Mouse (Mus musculus): ENCODE results near the gene Gm6408. TPM values are rescaled to one million over a fixed set of nuclear protein-coding genes. Genes with fewer than 3 reads are reported as not detected.

Gene Gm6408
- polyA plus RNA-seq (2014; fragmentation: Illumina TruSeq; extraction: RNeasy Lipid Tissue Mini Kit (QIAGEN cat#74804); ENCODE audit: low read depth, low replicate concordance) = not detected

DNA sequence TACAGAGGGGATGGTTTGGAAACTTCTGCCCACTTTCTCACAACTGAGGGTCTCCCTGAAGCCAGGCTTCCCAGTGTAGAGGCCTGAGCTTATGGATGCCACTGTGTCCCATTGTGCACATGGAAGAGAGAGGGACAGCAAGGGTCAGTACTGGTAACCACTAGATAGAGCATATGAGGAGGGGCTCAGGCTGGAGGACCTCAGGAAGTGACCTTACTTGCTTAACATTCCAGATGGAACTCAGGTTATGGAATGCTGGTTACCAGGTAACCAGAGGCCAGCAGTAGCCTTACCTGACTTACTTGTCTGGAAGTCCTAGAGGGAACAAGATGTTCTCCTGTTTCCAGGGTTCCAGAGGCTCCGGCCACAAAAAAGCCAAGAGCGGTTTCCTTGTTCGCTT lies at the start of gene Gm6408:
Gm6408 (plus strand) TSS at position 301 of the 400 bp plus-strand sequence.

DNA sequence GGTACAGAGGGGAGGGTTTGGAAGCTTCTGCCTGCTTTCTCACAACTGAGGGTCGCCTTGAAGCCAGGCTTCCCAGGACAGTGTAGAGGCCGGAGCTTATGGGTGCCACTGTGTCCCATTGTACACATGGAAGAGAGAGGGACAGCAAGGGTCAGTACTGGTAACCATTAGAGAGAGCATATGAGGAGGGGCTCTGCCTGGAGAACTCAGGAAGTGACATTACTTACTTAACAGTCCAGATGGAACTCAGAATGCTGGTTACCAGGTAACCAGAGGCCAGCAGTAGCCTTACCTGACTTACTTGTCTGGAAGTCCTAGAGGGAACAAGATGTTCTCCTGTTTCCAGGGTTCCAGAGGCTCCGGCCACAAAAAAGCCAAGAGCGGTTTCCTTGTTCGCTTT lies 9.3 kb downstream of the Gm6408 start, which contains the start of gene Gm6370:
Gm6370 (plus strand) TSS at position 301 of the 400 bp plus-strand sequence.

DNA sequence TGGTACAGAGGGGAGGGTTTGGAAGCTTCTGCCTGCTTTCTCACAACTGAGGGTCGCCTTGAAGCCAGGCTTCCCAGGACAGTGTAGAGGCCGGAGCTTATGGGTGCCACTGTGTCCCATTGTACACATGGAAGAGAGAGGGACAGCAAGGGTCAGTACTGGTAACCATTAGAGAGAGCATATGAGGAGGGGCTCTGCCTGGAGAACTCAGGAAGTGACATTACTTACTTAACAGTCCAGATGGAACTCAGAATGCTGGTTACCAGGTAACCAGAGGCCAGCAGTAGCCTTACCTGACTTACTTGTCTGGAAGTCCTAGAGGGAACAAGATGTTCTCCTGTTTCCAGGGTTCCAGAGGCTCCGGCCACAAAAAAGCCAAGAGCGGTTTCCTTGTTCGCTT lies 20.3 kb downstream of the Gm6408 start, which contains the start of gene 4930449I24Rik:
4930449I24Rik (plus strand) TSS at position 301 of the 400 bp plus-strand sequence.

DNA sequence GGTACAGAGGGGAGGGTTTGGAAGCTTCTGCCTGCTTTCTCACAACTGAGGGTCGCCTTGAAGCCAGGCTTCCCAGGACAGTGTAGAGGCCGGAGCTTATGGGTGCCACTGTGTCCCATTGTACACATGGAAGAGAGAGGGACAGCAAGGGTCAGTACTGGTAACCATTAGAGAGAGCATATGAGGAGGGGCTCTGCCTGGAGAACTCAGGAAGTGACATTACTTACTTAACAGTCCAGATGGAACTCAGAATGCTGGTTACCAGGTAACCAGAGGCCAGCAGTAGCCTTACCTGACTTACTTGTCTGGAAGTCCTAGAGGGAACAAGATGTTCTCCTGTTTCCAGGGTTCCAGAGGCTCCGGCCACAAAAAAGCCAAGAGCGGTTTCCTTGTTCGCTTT lies 32.1 kb downstream of the Gm6408 start, which contains the start of gene Gm3402:
Gm3402 (plus strand) TSS at position 301 of the 400 bp plus-strand sequence.

DNA sequence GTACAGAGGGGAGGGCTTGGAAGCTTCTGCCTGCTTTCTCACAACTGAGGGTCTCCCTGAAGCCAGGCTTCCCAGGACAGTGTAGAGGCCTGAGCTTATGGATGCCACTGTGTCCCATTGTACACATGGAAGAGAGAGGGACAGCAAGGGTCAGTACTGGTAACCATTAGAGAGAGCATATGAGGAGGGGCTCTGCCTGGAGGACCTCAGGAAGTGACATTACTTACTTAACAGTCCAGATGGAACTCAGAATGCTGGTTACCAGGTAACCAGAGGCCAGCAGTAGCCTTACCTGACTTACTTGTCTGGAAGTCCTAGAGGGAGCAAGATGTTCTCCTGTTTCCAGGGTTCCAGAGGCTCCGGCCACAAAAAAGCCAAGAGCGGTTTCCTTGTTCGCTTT lies 43.7 kb downstream of the Gm6408 start, which contains the start of gene Gm3404:
Gm3404 (plus strand) TSS at position 301 of the 400 bp plus-strand sequence.

Other genes starting within 250 kb of the Gm6408 start
- gene Wasf3, start 97.0 kb upstream of the Gm6408 start, polyA plus RNA-seq (2014; fragmentation: Illumina TruSeq; extraction: RNeasy Lipid Tissue Mini Kit (QIAGEN cat#74804); ENCODE audit: low read depth, low replicate concordance) = 70.2 TPM
- not detected for gene Gm6370, start 9.4 kb downstream of the Gm6408 start, polyA plus RNA-seq (2014; fragmentation: Illumina TruSeq; extraction: RNeasy Lipid Tissue Mini Kit (QIAGEN cat#74804); ENCODE audit: low read depth, low replicate concordance)
- gene 4930449I24Rik, start 20.4 kb downstream of the Gm6408 start, polyA plus RNA-seq (2014; fragmentation: Illumina TruSeq; extraction: RNeasy Lipid Tissue Mini Kit (QIAGEN cat#74804); ENCODE audit: low read depth, low replicate concordance) = not detected
- not detected for gene Gm3402, start 32.2 kb downstream of the Gm6408 start, polyA plus RNA-seq (2014; fragmentation: Illumina TruSeq; extraction: RNeasy Lipid Tissue Mini Kit (QIAGEN cat#74804); ENCODE audit: low read depth, low replicate concordance)
- gene Gm3404, start 43.8 kb downstream of the Gm6408 start, polyA plus RNA-seq (2014; fragmentation: Illumina TruSeq; extraction: RNeasy Lipid Tissue Mini Kit (QIAGEN cat#74804); ENCODE audit: low read depth, low replicate concordance) = not detected
- not detected for gene Gm3409, start 55.7 kb downstream of the Gm6408 start, polyA plus RNA-seq (2014; fragmentation: Illumina TruSeq; extraction: RNeasy Lipid Tissue Mini Kit (QIAGEN cat#74804); ENCODE audit: low read depth, low replicate concordance)
- not detected for gene Gm3415, start 74.2 kb downstream of the Gm6408 start, polyA plus RNA-seq (2014; fragmentation: Illumina TruSeq; extraction: RNeasy Lipid Tissue Mini Kit (QIAGEN cat#74804); ENCODE audit: low read depth, low replicate concordance)
- gene Gpr12, start 103.3 kb downstream of the Gm6408 start, polyA plus RNA-seq (2014; fragmentation: Illumina TruSeq; extraction: RNeasy Lipid Tissue Mini Kit (QIAGEN cat#74804); ENCODE audit: low read depth, low replicate concordance) = not detected

Data from adrenal gland, adult 10 weeks (tissue).